Mouse (Mus musculus) megakaryocyte, embryonic 14.5 days (primary cell): Measurements from ENCODE around the gene Mpped1. TPM values are rescaled to one million over a fixed set of nuclear protein-coding genes. Genes with fewer than 3 reads are reported as not detected.

Experiments used
- H3K27me3 ChIP-seq: replicated peaks from 2 replicates; pipeline ENCODE3; 2012; ENCODE audit warnings: inconsistent platforms
- H3K36me3 ChIP-seq: replicated peaks from 2 replicates; pipeline ENCODE3; 2012; ENCODE audit warnings: low read length, inconsistent platforms, mixed read lengths
- H3K4me1 ChIP-seq: 2 replicates; pipeline ENCODE4 v1.6.1; 2012; ENCODE audit warnings: inconsistent platforms
- H3K4me3 ChIP-seq: replicated peaks from 2 replicates; pipeline ENCODE3; 2012; ENCODE audit warnings: moderate library complexity, mild to moderate bottlenecking, inconsistent platforms
- H3K9me3 ChIP-seq: 2 replicates; pipeline ENCODE4 v1.6.1; 2012; ENCODE audit warnings: inconsistent platforms
- FLI1 ChIP-seq: IDR thresholded peaks from 2 replicates; pipeline ENCODE4 v1.6.1; 2012; ENCODE audit warnings: low read length, inconsistent platforms, mixed read lengths
- GATA1 ChIP-seq: IDR thresholded peaks from 3 replicates; pipeline ENCODE4 v1.6.1; 2012; ENCODE audit warnings: mixed read lengths, low read length, inconsistent platforms, borderline replicate concordance
- polyA plus RNA-seq: library from polyadenylated mRNA; stranded (reverse); fragments of >175 nt; gene quantifications from 2 replicates; pipeline ENCODE4 v1.2.3, GENCODE M21; 2012; ENCODE audit warnings: low replicate concordance; ENCODE audit not compliant: insufficient read depth

Mpped1 gene
- polyA plus RNA-seq, 1 experiment = not detected

- TF ChIP-seq GATA1 (no peak), FLI1 (no peak)
- H3K36me3 ChIP-seq = no peaks in the 10 kb centered on the region
- peaks cover 29% of the 10 kb centered on the region for H3K27me3 ChIP-seq
- H3K4me3 ChIP-seq = no peak overlapping the region
- no peaks in the 10 kb centered on the region for H3K9me3 ChIP-seq
- H3K4me1 ChIP-seq = no peaks in the 10 kb centered on the region
Measured at GRCm38 (mm10) chr15:83765388-83766029, 13.8 kb upstream of the Mpped1 start.

GRCm38 (mm10) chr15:83771346-83772053 is 7.8 kb upstream of the Mpped1 start:
- Histone ChIP-seq H3K4me1 (no peaks in the 10 kb centered on the region), H3K4me3 (no peak overlapping the region), H3K36me3 (no peaks in the 10 kb centered on the region), H3K9me3 (no peaks in the 10 kb centered on the region), H3K27me3 (peaks cover 34% of the 10 kb centered on the region)
- TF ChIP-seq FLI1 = no peak
- no peak for TF ChIP-seq GATA1

- no peaks in the 10 kb centered on the region for H3K4me1 ChIP-seq
- no peak overlapping the region for H3K4me3 ChIP-seq
- no peaks in the 10 kb centered on the region for H3K36me3 ChIP-seq
- no peak for TF ChIP-seq GATA1
- no peak for TF ChIP-seq FLI1
- no peaks in the 10 kb centered on the region for H3K9me3 ChIP-seq
- peaks cover 35% of the 10 kb centered on the region for H3K27me3 ChIP-seq
Measured at GRCm38 (mm10) chr15:83772460-83772859, 6.8 kb upstream of the Mpped1 start.

GRCm38 (mm10) chr15:83772953-83773352 is 6.3 kb upstream of the Mpped1 start:
- H3K4me1 ChIP-seq = no peaks in the 10 kb centered on the region
- peaks cover 36% of the 10 kb centered on the region for H3K27me3 ChIP-seq
- H3K9me3 ChIP-seq = no peaks in the 10 kb centered on the region
- H3K4me3 ChIP-seq = no peak overlapping the region
- TF ChIP-seq FLI1 (no peak), GATA1 (no peak)
- no peaks in the 10 kb centered on the region for H3K36me3 ChIP-seq

GRCm38 (mm10) chr15:83774922-83775321 is 4.3 kb upstream of the Mpped1 start:
- no peak overlapping the region for H3K4me3 ChIP-seq
- H3K27me3 ChIP-seq = peaks cover 48% of the 10 kb centered on the region
- H3K36me3 ChIP-seq = no peaks in the 10 kb centered on the region
- H3K4me1 ChIP-seq = no peaks in the 10 kb centered on the region
- TF ChIP-seq GATA1 = no peak
- no peak for TF ChIP-seq FLI1
- H3K9me3 ChIP-seq = no peaks in the 10 kb centered on the region

GRCm38 (mm10) chr15:83776265-83777000 is 2.8 kb upstream of the Mpped1 start:
- peaks cover 63% of the 10 kb centered on the region for H3K27me3 ChIP-seq
- TF ChIP-seq GATA1 (no peak), FLI1 (no peak)
- no peaks in the 10 kb centered on the region for H3K4me1 ChIP-seq
- no peaks in the 10 kb centered on the region for H3K9me3 ChIP-seq
- H3K36me3 ChIP-seq = no peaks in the 10 kb centered on the region
- H3K4me3 ChIP-seq = no peak overlapping the region

- Histone ChIP-seq H3K4me1 (no peaks in the 10 kb centered on the region), H3K9me3 (no peaks in the 10 kb centered on the region), H3K27me3 (peaks cover 69% of the 10 kb centered on the region), H3K36me3 (no peaks in the 10 kb centered on the region), H3K4me3 (no peak overlapping the region)
- TF ChIP-seq GATA1 = no peak
- TF ChIP-seq FLI1 = no peak
Measured at GRCm38 (mm10) chr15:83777476-83777875, 1.8 kb upstream of the Mpped1 start.

GRCm38 (mm10) chr15:83779855-83780740 is 831 bp downstream of the Mpped1 start:
- H3K27me3 ChIP-seq = peaks cover 72% of the 10 kb centered on the region
- H3K4me1 ChIP-seq = no peaks in the 10 kb centered on the region
- H3K36me3 ChIP-seq = no peaks in the 10 kb centered on the region
- TF ChIP-seq FLI1 (no peak), GATA1 (no peak)
- H3K4me3 ChIP-seq = no peak overlapping the region
- H3K9me3 ChIP-seq = no peaks in the 10 kb centered on the region

GRCm38 (mm10) chr15:83781304-83781703 is 2.0 kb downstream of the Mpped1 start:
- no peaks in the 10 kb centered on the region for H3K9me3 ChIP-seq
- peaks cover 74% of the 10 kb centered on the region for H3K27me3 ChIP-seq
- H3K36me3 ChIP-seq = no peaks in the 10 kb centered on the region
- H3K4me3 ChIP-seq = no peak overlapping the region
- no peak for TF ChIP-seq FLI1
- TF ChIP-seq GATA1 = no peak
- H3K4me1 ChIP-seq = no peaks in the 10 kb centered on the region

GRCm38 (mm10) chr15:83782284-83782683 is 3.0 kb downstream of the Mpped1 start:
- H3K4me1 ChIP-seq = no peaks in the 10 kb centered on the region
- H3K9me3 ChIP-seq = no peaks in the 10 kb centered on the region
- no peak for TF ChIP-seq GATA1
- TF ChIP-seq FLI1 = no peak
- peaks cover 70% of the 10 kb centered on the region for H3K27me3 ChIP-seq
- H3K36me3 ChIP-seq = no peaks in the 10 kb centered on the region
- no peak overlapping the region for H3K4me3 ChIP-seq
